Mouse (Mus musculus) lung, embryonic 16.5 days (tissue): ENCODE measurements around the gene Gm20379. TPM values are rescaled to one million over a fixed set of nuclear protein-coding genes. Genes with fewer than 3 reads are reported as not detected.

Experiments used
- ATAC-seq: fragments of 200-750 bp; cut with Nextera tagmentation; 2 replicates; pipeline ENCODE4 v1.8.0; 2017; ENCODE audit warnings: low read depth, mild to moderate bottlenecking, moderate library complexity
- H3K27ac ChIP-seq: fragments of 300-500 bp; sonication (generic); 2 replicates; pipeline ENCODE4 v1.5.1; 2014; ENCODE audit warnings: mild to moderate bottlenecking, control low read depth, low read length
- H3K27me3 ChIP-seq: fragments of 300-500 bp; sonication (generic); 2 replicates; pipeline ENCODE4 v1.6.1; 2014; ENCODE audit warnings: low read depth, low read length, mixed read lengths; ENCODE audit not compliant: control insufficient read depth, insufficient read depth
- H3K36me3 ChIP-seq: fragments of 300-500 bp; sonication (generic); 2 replicates; pipeline ENCODE4 v1.6.1; 2014; ENCODE audit warnings: low read length; ENCODE audit not compliant: control insufficient read depth, insufficient read depth
- H3K4me1 ChIP-seq: fragments of 300-500 bp; sonication (generic); replicated peaks from 2 replicates; pipeline ENCODE4 v1.6.1; 2014; ENCODE audit warnings: low read length, mixed read lengths; ENCODE audit not compliant: control insufficient read depth, insufficient read depth
- H3K4me2 ChIP-seq: fragments of 300-500 bp; sonication (generic); 2 replicates; pipeline ENCODE4 v1.6.1; 2014; ENCODE audit warnings: low read depth, low read length, control low read depth
- H3K4me3 ChIP-seq: fragments of 300-500 bp; sonication (generic); 2 replicates; pipeline ENCODE4 v1.5.1; 2014; ENCODE audit warnings: mild to moderate bottlenecking, low read length, control low read depth
- H3K9ac ChIP-seq: fragments of 300-500 bp; sonication (generic); 2 replicates; pipeline ENCODE4 v1.6.1; 2014; ENCODE audit warnings: low read length, control low read depth
- H3K9me3 ChIP-seq: fragments of 300-500 bp; sonication (generic); 2 replicates; pipeline ENCODE4 v1.6.1; 2016; ENCODE audit warnings: low read length; ENCODE audit not compliant: control insufficient read depth
- WGBS: fragments of 180-500 bp; shearing (Covaris S2); extraction: QIAGEN DNeasy Blood & Tissue Kit; methylation state at CpG from one replicate; pipeline ENCODE4 v1.1.7; 2014; 5-methylcytosine and 5-hydroxymethylcytosine counted together
- polyA plus RNA-seq: library from polyadenylated mRNA; unstranded; fragments of >200 nt; fragmentation: Nextera tagmentation; extraction: Ambion mirVana; gene quantifications from 2 replicates; pipeline ENCODE4 v1.2.1, GENCODE M21; 2015

The Gm20379 gene
- polyA plus RNA-seq, 1 experiment from 2014 or later: 0.54 TPM

DNA sequence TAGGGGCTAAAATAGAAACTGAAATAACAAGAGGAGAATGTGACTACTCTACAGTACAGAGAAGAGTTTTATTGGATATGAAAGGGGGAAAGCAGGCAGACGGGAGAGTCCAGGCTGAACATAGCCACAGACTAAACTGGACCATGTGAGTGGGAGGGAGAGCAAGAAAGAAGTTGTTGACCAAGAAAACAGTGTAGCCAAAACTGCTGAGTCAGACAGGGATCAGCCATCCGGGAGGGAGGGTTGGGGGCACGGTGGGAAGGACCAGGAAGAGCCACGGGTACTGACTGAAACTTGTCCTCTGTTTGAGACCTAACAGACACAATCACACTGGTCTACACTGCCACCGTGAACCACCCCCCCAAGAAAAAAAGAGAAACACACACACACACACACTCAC lies 20.2 kb downstream of the Gm20379 start:
- no peak overlapping the region for H3K9ac ChIP-seq
- H3K4me3 ChIP-seq: no peak overlapping the region
- no peaks in the 10 kb centered on the region for H3K27me3 ChIP-seq
- H3K4me2 ChIP-seq: no peak overlapping the region
- H3K9me3 ChIP-seq: no peaks in the 10 kb centered on the region
- H3K4me1 ChIP-seq: no peaks in the 10 kb centered on the region
- 78% methylated on average over 5 of the region's 5 CpGs for WGBS
- H3K27ac ChIP-seq: no peak overlapping the region
- no peak for ATAC-seq
- H3K36me3 ChIP-seq: 0 out of 2 replicates have a peak, but pooled peaks cover 2% of the 10 kb centered on the region

DNA sequence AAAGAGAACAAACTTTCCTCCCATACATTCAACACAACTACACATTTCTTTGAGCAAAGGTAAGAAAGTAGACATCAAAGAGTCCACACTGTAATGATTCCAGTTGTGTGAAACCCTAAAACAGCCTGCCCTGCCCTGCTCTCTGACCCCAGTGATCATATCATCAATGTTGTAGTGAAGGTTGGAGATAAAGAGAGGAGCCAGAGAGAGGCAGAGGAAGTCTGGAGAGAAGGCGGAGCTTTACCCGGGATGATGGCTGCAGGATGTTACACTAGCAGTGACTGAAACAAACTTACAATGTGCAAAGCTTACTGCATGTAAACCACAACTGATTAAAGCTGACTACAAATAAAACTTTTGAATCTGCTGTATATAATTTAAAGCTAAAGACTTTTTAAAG lies 22.2 kb downstream of the Gm20379 start:
- H3K4me2 ChIP-seq: no peak overlapping the region
- no peak for ATAC-seq
- H3K27me3 ChIP-seq: no peaks in the 10 kb centered on the region
- H3K36me3 ChIP-seq: 0 out of 2 replicates have a peak, but pooled peaks cover 3% of the 10 kb centered on the region
- H3K9me3 ChIP-seq: no peaks in the 10 kb centered on the region
- H3K4me3 ChIP-seq: no peak overlapping the region
- H3K4me1 ChIP-seq: no peaks in the 10 kb centered on the region
- WGBS: 67% methylated on average over 2 of the region's 2 CpGs
- H3K27ac ChIP-seq: no peak overlapping the region
- no peak overlapping the region for H3K9ac ChIP-seq

DNA sequence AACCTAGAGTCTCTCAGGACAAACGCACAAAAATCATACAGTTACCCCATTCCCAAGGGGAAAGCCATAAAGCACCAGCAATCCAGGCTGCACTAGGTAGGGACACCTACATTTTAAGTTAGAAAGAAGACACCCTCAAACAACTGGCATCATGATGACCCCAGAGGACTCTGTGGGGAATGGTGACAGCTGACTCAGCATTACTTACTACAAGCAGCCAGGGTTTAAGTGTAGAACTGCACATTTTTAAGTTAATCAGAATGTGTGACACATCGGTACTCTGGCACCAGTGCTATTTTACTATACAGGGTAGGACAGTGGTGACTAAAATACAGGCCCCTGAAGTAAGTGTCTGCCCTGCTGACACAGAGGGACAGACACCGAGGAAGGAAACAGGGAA lies 24.8 kb downstream of the Gm20379 start:
- Histone ChIP-seq H3K4me1 (no peaks in the 10 kb centered on the region), H3K4me3 (no peak overlapping the region), H3K9me3 (no peaks in the 10 kb centered on the region), H3K9ac (no peak overlapping the region), H3K27me3 (no peaks in the 10 kb centered on the region), H3K27ac (no peak overlapping the region), H3K36me3 (0 out of 2 replicates have a peak, but pooled peaks cover 3% of the 10 kb centered on the region), H3K4me2 (no peak overlapping the region)
- 92% methylated on average over 3 of the region's 3 CpGs for WGBS
- no peak for ATAC-seq

DNA sequence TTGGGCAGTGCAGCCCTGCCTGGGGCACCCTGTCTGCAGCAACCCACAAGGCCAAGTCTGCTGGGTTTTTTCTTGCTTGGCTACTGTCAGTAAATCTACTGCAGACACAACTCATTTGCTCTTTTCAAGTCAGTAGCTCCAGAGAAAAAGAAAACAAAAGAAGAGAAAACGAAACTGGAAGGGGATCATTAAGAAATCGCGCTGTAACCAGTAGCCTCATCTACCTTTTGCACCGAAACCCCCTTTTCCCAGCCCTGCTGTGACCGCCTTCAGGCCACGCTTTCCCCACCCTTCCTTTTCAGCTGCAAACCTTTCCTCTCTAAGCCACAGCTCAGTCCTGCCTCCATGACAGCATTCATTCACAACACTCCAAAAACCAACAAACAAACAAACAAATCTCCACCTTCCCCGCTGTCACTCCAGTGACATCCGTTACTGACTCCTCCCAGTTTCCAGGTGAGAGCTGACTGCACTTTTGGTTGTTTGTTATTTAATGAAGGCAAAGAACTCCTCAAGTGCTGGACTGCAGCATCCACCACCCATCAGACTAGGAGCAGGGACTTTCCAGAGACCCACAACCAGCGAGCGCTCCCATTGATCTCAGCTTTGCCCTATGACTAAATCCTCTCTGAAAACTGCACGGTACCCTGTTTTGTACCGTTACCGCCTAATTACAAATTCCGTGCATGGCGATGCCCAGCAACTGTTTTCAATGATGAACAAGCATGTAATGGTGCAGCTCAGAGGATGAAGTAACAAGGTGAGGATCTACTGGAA lies 26.5 kb downstream of the Gm20379 start:
- no peak overlapping the region for H3K4me2 ChIP-seq
- no peaks in the 10 kb centered on the region for H3K9me3 ChIP-seq
- ATAC-seq: no peak
- peaks cover 3% of the 10 kb centered on the region; the same call in 1 of the 2 replicates for H3K36me3 ChIP-seq
- no peaks in the 10 kb centered on the region for H3K27me3 ChIP-seq
- no peak overlapping the region for H3K4me3 ChIP-seq
- no peaks in the 10 kb centered on the region for H3K4me1 ChIP-seq
- H3K27ac ChIP-seq: no peak overlapping the region
- no peak overlapping the region for H3K9ac ChIP-seq
- WGBS: 82% methylated on average over 15 of the region's 15 CpGs

DNA sequence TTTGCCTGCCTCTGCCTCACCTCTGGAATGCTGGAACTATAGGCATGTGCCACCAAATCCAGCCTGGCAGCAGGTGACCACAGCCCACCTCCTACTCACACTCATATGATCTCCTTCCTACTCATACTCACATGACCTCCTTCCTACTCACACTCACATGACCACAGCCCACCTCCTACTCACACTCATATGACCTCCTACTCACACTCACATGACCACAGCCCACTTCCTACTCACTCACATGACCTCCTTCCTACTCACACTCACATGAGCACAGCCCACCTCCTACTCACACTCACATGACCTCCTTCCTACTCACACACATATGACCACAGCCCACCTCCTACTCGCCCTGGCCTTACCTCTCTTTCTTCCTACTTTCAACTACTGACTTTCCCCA lies 31.1 kb downstream of the Gm20379 start:
- no peak for ATAC-seq

DNA sequence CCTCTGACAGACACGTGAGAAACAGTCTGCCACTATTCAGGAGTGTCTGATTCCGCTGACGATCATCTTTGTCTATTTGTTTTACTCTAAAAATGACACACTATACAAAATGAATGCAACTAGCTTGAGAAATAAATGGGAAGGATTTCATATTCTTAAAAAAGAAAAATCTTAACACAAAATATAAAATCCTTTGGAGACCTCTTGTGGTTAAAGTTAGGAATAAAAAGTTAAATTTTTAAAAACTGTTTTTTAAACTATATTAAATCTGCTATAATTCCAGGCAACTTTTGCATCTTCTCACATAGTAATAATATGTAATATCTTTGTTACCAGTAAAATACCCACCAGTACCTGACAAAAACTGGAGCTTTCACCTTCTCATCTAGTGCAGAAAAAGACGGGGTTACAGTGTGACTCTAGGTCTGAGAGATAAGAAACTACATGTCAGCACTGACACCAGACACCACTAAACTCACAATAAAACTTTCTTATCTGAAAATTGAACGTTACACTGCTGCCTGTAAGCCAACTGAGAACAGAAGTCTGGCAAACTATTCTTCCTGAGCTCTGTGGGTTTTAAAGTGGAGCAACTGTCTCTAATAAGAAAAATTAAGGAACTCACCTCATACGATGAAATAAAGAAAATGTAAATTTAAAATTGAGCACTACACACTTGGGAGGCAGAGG lies 32.1 kb downstream of the Gm20379 start:
- no peaks in the 10 kb centered on the region; the same call in 1 of the 2 replicates for H3K36me3 ChIP-seq
- 63% methylated on average over 6 of the region's 6 CpGs for WGBS

More for the DNA sequence above, 31.1 kb downstream of the Gm20379 start:
- no peak overlapping the region for H3K4me2 ChIP-seq
- H3K4me1 ChIP-seq: no peaks in the 10 kb centered on the region
- H3K4me3 ChIP-seq: no peak overlapping the region
- H3K9ac ChIP-seq: no peak overlapping the region
- no peaks in the 10 kb centered on the region for H3K27me3 ChIP-seq
- no peaks in the 10 kb centered on the region for H3K9me3 ChIP-seq
- 90% methylated on average over 1 of the region's 1 CpGs for WGBS
- H3K36me3 ChIP-seq: no peaks in the 10 kb centered on the region; the same call in 1 of the 2 replicates
- H3K27ac ChIP-seq: no peak overlapping the region

DNA sequence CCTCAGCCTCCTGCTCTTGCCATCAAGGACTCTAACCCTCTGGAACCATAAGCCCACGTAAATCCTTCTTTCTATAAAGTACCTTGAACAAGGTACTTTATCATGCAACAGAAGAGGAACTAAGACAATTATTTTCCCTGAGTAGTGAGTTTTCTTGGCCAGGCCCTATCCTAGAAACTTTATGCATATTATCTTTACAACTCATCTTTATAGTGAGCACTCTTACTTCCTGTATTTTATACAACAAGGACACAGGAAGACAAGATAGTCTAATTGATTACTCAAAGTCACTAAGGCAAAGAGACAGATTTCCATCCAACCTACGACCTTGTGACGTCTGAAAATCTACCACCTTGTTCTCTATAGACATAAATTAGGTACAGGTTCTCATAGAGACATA lies 34.0 kb downstream of the Gm20379 start:
- Histone ChIP-seq H3K4me2 (no peak overlapping the region), H3K4me3 (no peak overlapping the region), H3K9me3 (no peaks in the 10 kb centered on the region), H3K27ac (no peak overlapping the region), H3K9ac (no peak overlapping the region), H3K36me3 (no peaks in the 10 kb centered on the region; the same call in none of the 2 replicates), H3K27me3 (no peaks in the 10 kb centered on the region), H3K4me1 (no peaks in the 10 kb centered on the region)
- 87% methylated on average over 3 of the region's 3 CpGs for WGBS
- ATAC-seq: no peak

More for the DNA sequence above, 32.1 kb downstream of the Gm20379 start:
- Histone ChIP-seq H3K4me1 (no peaks in the 10 kb centered on the region), H3K9ac (no peak overlapping the region), H3K27ac (no peak overlapping the region), H3K4me2 (no peak overlapping the region), H3K9me3 (no peaks in the 10 kb centered on the region), H3K4me3 (no peak overlapping the region), H3K27me3 (no peaks in the 10 kb centered on the region)
- ATAC-seq: no peak

DNA sequence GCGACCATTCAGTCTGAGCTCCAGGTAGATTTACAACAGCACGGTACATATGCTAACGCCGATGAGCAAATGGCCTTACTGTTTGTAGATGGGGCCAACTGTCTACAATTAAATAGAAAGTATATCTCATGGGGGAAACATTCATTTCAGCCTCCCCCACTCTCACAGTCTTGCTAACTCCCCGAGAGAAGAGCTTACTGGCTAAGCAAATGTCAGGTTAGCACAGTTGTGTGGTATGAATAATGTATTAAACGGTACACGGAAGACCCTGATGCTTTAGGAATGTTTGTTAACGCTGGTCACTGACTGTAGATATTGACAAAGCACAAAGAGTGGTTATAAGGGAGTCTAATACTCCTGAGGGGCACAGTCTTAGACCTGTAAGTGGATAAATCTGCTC lies 38.3 kb downstream of the Gm20379 start:
- no peak overlapping the region for H3K9ac ChIP-seq
- H3K36me3 ChIP-seq: peaks cover 14% of the 10 kb centered on the region
- no peaks in the 10 kb centered on the region for H3K27me3 ChIP-seq
- no peak overlapping the region for H3K4me3 ChIP-seq
- ATAC-seq: no peak
- H3K9me3 ChIP-seq: no peaks in the 10 kb centered on the region
- no peaks in the 10 kb centered on the region for H3K4me1 ChIP-seq
- H3K27ac ChIP-seq: no peak overlapping the region
- WGBS: 93% methylated on average over 8 of the region's 8 CpGs
- H3K4me2 ChIP-seq: no peak overlapping the region

DNA sequence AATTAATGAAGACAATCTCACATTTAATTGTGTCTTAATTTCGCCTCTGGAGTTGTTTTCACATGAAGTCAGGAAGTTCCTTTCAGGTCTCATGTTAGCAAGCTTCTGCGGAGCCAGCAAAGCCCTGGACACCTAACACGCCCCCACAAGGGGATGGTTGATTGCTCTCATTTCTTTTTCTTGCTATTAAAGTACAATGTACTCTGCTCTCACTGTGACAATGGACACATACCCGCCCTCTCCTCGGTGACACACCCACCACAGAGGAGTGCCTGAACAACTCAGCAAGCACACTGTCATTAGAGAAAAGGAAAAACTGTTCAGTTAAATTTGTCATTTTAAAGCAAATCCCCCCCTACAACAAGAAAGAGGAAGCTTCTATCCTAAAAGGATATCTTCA lies 40.6 kb downstream of the Gm20379 start:
- H3K4me2 ChIP-seq: no peak overlapping the region
- H3K36me3 ChIP-seq: peaks cover 18% of the 10 kb centered on the region
- H3K27me3 ChIP-seq: no peaks in the 10 kb centered on the region
- H3K9ac ChIP-seq: no peak overlapping the region
- 80% methylated on average over 5 of the region's 5 CpGs for WGBS
- no peak overlapping the region for H3K4me3 ChIP-seq
- no peaks in the 10 kb centered on the region for H3K9me3 ChIP-seq
- H3K27ac ChIP-seq: no peak overlapping the region
- no peak for ATAC-seq
- no peaks in the 10 kb centered on the region for H3K4me1 ChIP-seq
